Mouse (Mus musculus) right cerebral cortex, postnatal 4 days (tissue): ENCODE results near the gene Dbn1.

Source experiments
- DNase-seq: peaks from one replicate; pipeline ENCODE4 v3.0.0-alpha.2; 2022

Dbn1 gene

GRCm38 (mm10) chr13:55510332-55510667 lies 22.4 kb upstream of the Dbn1 start:
- DNase-seq = no peak

- no peak for DNase-seq
Observed at GRCm38 (mm10) chr13:55508531-55508930, 20.6 kb upstream of the Dbn1 start.

- DNase-seq = no peak
Observed at GRCm38 (mm10) chr13:55507877-55508276, 20.0 kb upstream of the Dbn1 start.

- DNase-seq = no peak
Observed at GRCm38 (mm10) chr13:55506697-55507096, 18.8 kb upstream of the Dbn1 start.

- DNase-seq = no peak
Observed at GRCm38 (mm10) chr13:55505810-55506209, 17.9 kb upstream of the Dbn1 start.

- DNase-seq = no peak
Observed at GRCm38 (mm10) chr13:55504390-55504789, 16.5 kb upstream of the Dbn1 start.

GRCm38 (mm10) chr13:55502405-55502804 lies 14.5 kb upstream of the Dbn1 start:
- no peak for DNase-seq

- no peak for DNase-seq
Observed at GRCm38 (mm10) chr13:55500575-55500974, 12.7 kb upstream of the Dbn1 start.

GRCm38 (mm10) chr13:55498906-55499305 lies 11.0 kb upstream of the Dbn1 start:
- no peak for DNase-seq

GRCm38 (mm10) chr13:55496661-55497060 lies 8.8 kb upstream of the Dbn1 start:
- DNase-seq = no peak

- no peak for DNase-seq
Observed at GRCm38 (mm10) chr13:55495702-55496101, 7.8 kb upstream of the Dbn1 start.

- no peak for DNase-seq
Observed at GRCm38 (mm10) chr13:55494883-55495621, 7.1 kb upstream of the Dbn1 start.

GRCm38 (mm10) chr13:55494257-55494656 lies 6.3 kb upstream of the Dbn1 start:
- DNase-seq = no peak

GRCm38 (mm10) chr13:55486916-55487577 lies 864 bp downstream of the Dbn1 start:
- DNase-seq = peak; percentile 62

- DNase-seq = no peak
Observed at GRCm38 (mm10) chr13:55486029-55486794, 1.7 kb downstream of the Dbn1 start.

- DNase-seq = no peak
Observed at GRCm38 (mm10) chr13:55484520-55485088, 3.3 kb downstream of the Dbn1 start.

GRCm38 (mm10) chr13:55483593-55483992 lies 4.3 kb downstream of the Dbn1 start:
- peak; percentile 91 for DNase-seq

GRCm38 (mm10) chr13:55483071-55483470 lies 4.8 kb downstream of the Dbn1 start:
- no peak for DNase-seq

- DNase-seq = no peak
Observed at GRCm38 (mm10) chr13:55482542-55482941, 5.4 kb downstream of the Dbn1 start.

GRCm38 (mm10) chr13:55479929-55480328 lies 8.0 kb downstream of the Dbn1 start:
- no peak for DNase-seq

- no peak for DNase-seq
Observed at GRCm38 (mm10) chr13:55479008-55479407, 8.9 kb downstream of the Dbn1 start.

- peak; percentile 71 for DNase-seq
Observed at GRCm38 (mm10) chr13:55478036-55478435, 9.9 kb downstream of the Dbn1 start.

GRCm38 (mm10) chr13:55477492-55477891 lies 10.4 kb downstream of the Dbn1 start:
- DNase-seq = no peak

- DNase-seq = no peak
Observed at GRCm38 (mm10) chr13:55476256-55476655, 11.7 kb downstream of the Dbn1 start.
